Mouse (Mus musculus): ENCODE measurements around the gene Dlgap1.

The Dlgap1 gene

GRCm38 (mm10) chr17:70738168-70738854, 769.4 kb downstream of the Dlgap1 start:
- DNase-seq = peak; percentile 92 to 96

- DNase-seq = no peak
Measured at GRCm38 (mm10) chr17:70739346-70739745, 770.5 kb downstream of the Dlgap1 start.

DNA sequence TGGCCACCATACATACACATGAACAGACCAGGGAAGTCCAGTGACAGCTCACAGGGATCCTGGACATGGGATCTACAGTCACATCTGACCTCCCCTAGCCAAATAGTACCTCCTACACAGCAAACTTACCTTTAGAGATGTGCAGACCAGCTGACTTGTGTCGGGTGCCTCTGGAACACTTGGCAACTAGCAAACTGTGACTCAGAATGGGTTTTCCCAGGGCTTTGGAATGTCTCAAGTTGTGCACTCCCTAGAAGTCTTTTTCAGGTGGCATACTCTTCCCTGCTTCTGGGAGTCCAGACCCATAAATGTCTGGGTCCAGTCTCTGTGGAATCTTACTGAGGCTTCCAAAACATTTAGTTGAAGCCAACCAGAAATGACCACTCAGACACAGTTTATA, 772.8 kb downstream of the Dlgap1 start:
- DNase-seq = no peak

DNA sequence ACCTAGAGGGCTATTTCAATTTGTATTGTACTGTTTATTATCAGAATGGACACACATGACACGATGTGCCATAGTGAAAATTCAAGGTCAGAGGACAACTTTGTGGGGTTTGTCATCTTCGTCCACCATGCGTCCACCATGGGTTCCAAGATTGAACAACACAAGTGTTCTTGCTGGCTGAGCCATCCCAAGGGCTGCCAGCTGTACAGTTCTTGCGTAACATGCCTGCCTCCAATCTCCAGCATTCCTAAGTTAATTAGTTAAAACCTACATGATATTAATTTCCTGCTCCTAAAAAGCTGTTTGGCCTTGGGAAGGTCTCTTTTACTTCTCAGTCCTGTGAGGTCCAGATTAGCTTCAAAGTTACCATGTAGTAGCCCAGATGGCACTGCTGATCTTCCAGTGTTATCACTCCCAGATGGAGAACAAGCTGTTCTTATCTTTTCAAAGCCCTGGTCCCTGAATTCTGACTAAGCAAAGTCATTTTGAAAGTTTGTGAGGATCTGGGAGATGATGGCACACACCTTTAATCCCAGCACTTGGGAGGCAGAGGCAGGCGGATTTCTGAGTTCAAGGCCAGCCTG, 775.8 kb downstream of the Dlgap1 start:
- no peak for DNase-seq

DNA sequence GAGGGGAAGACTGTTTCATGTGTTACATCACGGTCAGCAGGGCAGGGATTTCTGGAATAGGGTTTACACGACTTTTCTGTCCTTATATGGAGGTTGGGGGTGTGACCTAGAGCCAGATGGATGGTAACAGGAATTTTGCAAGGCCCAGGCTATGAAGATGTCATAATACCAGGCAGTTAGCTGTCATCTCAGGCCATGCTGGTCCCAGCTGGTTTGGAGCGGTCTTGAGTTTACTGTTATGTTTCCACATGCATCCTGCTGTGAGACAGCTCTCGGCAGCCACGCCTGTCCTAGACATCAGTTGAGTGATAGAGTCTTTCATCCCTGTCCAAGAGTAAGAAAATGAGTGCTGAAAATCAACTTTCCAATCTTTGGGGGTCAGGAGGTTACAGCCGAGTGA, 776.5 kb downstream of the Dlgap1 start:
- peak; percentile 47 to 60 for DNase-seq

- DNase-seq = peak; percentile 61 to 80
Measured at GRCm38 (mm10) chr17:70746379-70747079, 777.7 kb downstream of the Dlgap1 start.

- DNase-seq = peak in 1 of 2 experiments; percentile 44
Measured at GRCm38 (mm10) chr17:70747731-70748475, 779.0 kb downstream of the Dlgap1 start.

DNA sequence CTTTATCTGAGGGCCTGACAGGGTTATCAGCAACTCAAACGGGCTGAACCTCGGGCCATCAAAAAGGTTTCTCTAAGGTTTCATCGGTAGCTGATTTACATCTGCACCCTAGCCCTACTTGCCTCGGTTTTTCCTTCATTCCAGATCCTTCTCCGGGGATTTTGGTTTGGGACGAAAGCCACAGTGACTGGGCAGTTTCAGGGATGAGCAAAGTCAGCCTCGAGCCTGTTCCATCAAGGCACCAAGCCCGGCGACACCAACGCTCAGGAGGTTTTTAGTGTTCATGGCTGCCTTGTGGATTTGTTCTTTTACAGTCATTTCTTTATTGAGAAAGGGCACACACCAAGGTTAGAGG, 779.6 kb downstream of the Dlgap1 start:
- DNase-seq = no peak

DNA sequence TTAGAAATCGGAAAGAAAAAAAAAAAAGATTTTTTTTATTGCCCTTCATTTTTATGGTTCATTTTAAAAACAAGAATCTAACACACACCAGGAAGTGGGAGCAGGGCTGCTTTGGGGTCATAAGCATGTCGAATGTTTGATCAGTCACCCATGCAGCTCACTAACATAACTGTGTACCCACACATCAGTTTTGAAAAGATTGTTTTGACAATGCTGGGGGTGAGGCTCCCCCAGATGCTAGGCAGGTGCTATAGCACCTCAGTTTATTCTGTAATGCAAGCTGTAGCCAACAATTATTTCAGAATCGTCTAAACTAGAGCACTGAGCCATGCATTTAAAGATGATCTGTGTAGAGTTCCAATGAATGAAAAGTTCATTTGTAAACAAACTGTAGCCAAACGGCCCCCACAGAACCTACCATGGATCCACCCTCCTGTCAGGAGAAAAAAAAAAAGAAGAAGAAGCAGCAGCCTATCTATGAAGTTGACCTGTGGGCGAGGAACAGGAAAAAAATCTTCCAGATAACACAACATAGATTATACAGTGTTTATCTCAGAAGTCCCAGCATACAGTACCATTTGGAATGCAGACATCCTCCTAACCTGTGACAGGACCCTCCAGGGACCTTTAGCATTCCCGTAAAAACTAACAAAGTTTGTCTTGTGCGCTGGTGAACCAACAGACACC, 780.2 kb downstream of the Dlgap1 start:
- no peak for DNase-seq

DNA sequence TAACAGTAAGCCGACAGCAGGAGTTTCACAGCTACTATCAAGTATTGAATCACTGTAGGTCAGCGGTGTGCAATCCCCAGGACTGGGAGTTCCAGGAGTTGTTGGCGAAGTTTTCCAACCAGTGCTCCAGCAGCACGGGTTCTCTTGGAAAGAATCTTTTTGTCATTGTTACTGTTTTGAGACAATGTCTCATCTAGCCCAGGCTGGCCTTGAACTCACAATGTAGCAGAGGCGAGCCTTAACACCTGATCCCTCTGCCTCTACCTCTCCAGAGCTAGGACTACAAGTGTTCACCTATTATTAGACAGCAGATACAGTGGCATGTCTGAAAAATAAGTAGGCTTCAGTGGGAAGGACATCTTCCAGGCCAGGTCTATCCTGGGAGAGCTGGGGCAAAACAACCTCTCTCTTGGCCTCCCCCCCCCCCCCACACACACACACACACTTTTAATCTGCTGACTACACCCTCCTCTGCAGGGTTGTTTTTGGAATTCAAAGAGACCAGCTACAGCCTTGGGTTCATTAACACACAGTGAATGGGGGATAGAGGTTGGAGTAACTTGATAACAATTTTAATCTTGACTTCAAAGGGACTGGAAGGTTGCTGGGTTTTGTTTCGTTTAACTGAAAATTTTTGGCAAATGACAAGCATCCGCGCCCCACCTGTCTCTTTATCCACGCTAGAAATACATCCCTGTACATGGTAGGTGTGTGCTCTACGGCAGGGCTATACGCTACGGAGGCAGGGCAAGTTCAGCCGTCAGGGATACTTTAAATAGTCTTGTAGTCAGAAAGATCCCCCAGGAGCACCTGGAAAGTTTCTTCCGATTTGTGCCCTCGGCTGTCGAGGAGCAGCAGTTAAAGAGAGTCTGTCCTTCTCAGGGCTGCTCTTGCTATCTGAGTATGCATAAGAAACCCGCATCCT, 781.6 kb downstream of the Dlgap1 start:
- DNase-seq = no peak

GRCm38 (mm10) chr17:70751161-70751651, 782.3 kb downstream of the Dlgap1 start:
- peak; percentile 48 to 63 for DNase-seq

DNA sequence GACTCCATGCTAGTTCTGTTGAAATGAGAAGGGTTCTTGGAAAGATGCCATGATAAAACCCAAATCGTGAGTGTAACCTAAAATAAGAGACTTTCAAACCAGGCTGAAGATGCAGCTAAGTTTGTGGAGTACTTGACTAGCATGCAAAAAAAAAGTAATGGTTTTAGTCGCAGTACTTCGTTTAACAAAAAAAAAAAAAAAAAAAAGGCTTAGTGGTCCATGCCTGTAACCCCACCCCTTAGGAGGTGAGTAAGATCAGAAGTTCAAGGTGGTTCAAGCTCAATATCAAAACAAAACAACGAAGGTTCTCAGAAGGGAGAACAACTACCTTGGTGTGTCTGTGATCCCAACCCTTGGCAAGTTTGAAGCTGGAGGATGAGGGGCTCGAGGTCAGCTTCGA, 782.8 kb downstream of the Dlgap1 start:
- DNase-seq = no peak

- DNase-seq = peak in 1 of 2 experiments; percentile 39
Measured at GRCm38 (mm10) chr17:70753444-70754032, 784.7 kb downstream of the Dlgap1 start.

DNA sequence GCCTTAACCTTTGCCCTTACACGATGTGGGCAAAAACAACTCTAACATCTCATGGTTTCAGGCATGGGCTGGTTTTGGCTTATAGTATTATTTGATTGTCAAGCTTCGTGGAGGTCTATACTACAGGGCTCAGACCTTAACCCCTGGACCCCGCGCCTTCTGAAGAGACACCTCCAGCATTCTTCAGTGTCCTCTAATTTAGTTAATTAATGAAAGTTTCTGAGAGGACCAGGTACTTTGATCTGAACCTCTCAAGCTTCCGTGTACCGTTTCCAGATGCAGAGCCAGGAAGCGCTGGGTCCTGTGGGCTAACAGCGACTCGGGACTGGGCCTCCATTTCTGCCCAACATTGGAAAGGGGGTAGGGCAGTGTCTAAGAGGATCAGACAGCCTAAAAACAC, 785.2 kb downstream of the Dlgap1 start:
- no peak for DNase-seq

GRCm38 (mm10) chr17:70754638-70755037, 785.8 kb downstream of the Dlgap1 start:
- no peak for DNase-seq

DNA sequence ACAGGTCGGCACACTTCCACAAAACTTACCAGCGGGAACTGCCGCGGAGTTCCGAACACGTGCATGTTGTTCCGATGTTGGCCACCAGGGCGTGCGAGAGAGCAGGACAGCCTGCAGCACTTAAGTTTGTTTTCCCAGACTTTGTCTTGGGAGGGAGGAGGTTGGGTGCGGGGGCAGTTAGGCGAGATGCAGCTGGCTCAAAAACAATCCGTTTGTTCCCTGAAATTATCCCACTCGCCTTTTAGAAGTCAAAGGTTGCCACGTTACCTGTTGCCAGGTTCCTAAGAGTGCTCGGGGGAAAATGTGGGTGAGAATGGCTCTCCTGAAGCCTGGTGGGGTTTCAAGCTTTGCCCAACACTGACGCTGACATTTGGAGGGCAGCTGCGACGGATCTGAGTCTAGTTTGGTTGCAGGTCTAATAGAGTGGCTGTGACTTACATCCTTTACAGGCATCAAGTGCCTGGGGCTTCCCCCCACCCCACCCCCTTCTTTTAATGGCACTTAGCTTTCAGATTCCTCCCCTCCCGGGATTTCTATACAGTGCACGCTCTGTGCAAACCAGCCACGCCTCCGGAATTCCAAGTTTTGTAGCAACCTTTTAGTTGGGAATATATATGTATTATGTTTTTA, 786.3 kb downstream of the Dlgap1 start:
- peak; percentile 86 to 90 for DNase-seq

GRCm38 (mm10) chr17:70755669-70756263, 786.9 kb downstream of the Dlgap1 start:
- peak; percentile 25 to 43 for DNase-seq

DNA sequence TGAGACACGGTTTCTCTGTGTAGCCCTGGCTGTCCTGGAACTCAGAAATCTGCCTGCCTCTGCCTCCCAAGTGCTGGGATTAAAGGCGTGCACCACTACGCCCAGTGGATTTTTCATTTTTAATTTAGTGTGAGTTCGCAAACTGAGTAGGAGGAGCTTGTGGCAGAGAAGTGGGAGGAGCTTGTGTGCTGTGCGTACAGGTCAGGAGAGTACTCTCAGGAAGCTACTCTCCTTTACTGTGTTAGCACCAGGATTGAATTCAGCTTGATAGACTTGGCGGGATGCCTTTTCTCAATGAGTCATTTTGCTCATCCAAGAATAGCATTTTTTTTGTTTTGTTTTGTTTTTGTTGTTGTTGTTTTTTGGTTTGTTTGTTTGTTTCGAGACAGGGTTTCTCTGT, 793.1 kb downstream of the Dlgap1 start:
- DNase-seq = no peak

DNA sequence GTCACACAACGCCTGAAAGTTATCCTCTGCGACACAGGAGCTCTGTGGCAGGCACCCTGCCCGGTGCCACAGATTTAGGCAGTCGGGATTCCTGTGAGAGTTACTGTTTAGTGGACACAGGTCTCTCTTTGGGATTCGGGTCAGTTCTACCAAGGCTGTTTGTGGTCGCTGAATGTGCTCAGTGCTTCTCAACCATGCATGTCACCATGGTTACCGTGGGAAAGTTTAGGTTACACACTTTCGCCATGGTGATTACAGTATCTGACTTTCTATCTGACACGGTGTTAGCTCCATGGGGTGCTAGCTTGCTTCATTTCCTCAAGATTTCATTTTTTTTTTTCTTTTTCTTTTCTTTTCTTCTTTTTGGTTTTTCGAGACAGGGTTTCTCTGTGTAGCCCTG, 793.8 kb downstream of the Dlgap1 start:
- no peak for DNase-seq

GRCm38 (mm10) chr17:70765337-70765736, 796.5 kb downstream of the Dlgap1 start:
- no peak for DNase-seq
